Mouse (Mus musculus): Measurements from ENCODE around the gene Slc13a5. TPM values are rescaled to one million over a fixed set of nuclear protein-coding genes. Genes with fewer than 3 reads are reported as not detected.

Slc13a5 gene
- under 1 TPM in 1 of 2 experiments, not detected in 1; 0.19 TPM for total RNA-seq (2021)
- long read RNA-seq, experiment 1 = 0 reads
- long read RNA-seq, experiment 2 = 0 reads

- no peak for DNase-seq
Measured at GRCm38 (mm10) chr11:72266960-72267560, at the start of gene Slc13a5. TSS of gene Slc13a5 (minus strand) at chr11:72267222.

DNA sequence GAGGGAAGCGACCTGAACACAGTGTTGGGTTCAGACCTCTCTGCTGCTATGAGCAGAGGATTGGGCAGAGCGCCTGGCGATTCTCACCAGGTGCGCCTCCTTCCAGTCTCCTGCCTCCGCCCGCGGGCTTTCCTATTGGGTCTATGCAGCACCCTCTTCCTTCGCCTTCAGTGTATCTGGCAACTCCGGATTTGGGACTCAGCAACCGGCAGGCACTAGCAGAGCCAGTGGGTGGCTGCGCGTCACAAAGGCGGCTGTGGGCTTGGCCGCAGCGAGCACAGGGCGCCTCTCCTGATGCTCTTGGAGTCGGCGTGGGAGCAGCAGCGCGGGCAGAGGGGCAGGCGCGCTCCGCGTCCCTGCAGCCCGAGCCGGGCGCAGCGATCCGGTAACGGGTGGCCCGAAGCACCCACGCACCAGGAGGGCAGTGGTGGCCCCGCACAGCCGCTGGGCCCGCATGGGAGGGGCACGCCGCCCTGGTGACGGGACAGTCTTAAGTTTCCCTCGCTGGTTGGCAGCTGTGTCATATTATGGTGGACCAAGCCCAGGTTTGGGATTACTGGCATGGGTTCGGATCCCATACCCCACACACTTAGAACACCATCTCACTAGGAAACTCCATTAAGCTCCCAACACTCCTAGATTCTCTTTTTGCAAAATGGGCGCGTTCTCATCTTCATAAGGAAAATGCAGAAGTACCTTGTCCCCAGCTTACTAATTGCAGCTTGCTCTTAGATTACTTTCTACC lies 47.3 kb upstream of the Slc13a5 start, which contains the start of gene Fbxo39:
TSS of gene Fbxo39 (plus strand) at position 294 of the 745 bp plus-strand sequence.
- no peak for DNase-seq

- no peak for DNase-seq
Measured at GRCm38 (mm10) chr11:72311355-72312001, 44.5 kb upstream of the Slc13a5 start.

DNA sequence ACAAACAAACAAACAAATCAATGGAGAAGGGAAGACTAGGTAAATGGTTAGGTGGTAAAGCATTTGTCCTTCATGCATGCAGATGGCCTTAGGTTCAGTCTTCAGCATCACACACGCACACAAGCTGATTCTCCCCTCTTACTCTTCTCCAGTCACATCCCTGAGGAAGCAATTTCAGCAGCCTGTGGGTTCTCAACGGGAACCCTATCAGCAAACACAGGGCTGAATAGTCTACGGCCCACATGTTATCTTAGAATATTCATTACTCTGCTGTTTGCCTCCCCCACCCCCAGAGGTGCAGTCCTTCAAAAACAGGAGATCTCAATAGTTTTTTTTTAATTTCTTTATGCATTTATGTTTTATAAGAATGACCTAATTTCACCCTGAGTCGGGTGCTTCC lies 43.5 kb upstream of the Slc13a5 start:
- no peak for DNase-seq

DNA sequence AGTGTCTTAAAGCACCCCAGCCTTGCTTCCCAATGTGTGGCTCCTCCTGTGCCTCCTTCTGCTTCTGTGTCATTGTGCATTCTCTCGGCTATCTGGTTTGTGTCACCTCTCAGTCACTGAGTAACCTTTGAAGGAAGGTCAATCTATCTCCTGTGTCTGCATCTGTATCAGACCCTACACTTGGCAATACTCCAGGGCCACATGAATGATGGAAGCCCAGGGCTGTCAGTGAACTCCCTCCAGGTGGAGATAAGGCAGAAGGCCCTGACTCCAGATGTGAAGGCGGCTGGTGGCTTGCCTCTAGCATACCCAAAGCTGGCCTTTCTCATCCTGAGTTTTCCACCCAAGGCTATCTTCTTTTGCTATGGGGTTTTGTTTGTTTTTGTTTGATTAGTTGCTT lies 42.0 kb upstream of the Slc13a5 start:
- no peak for DNase-seq

- no peak for DNase-seq
Measured at GRCm38 (mm10) chr11:72307461-72307860, 40.4 kb upstream of the Slc13a5 start.

DNA sequence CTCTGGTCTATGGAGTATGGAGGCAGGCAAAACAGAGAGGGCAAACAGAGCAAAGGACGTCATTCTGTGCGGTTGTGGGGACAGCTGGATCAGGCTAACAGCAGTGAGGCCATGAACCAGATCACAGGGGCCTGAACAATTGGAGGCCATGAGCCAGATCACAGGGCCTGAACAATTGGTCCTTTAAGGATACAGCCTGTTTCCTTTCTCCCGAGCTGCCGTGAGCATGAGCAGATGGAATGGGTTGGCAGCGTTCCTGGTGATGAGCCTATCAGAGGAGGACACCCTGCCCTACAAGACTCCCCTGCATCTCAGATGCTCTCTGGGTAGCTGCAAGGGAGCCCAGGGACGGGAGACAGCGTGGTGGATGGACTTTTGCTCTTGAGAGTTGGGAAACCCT lies 35.2 kb upstream of the Slc13a5 start:
- DNase-seq = peak; percentile 65

- peak; percentile 76 for DNase-seq
Measured at GRCm38 (mm10) chr11:72301334-72301733, 34.3 kb upstream of the Slc13a5 start, which contains the start of gene Xaf1. TSS of gene Xaf1 (plus strand) at chr11:72301629.

DNA sequence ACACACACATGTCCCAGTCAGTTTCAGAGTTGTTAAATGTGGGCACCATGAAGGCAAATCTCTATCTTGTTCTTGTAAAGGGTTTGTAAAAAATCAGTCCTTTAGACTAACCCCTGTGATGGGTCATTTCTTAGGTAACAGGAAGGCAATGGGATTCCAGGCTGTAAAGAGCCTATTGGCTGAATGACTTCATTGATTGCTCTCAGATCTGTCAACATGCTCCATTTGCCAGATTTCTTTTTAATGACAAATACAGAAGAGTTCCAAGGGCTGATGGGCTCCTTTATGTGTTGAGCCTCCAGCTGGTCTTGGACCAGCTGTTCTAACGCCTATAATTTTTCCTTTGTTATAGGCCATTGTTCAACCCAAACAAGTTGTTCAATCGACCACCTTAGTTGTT lies 26.1 kb upstream of the Slc13a5 start:
- no peak for DNase-seq

GRCm38 (mm10) chr11:72287543-72287942 lies 20.5 kb upstream of the Slc13a5 start:
- DNase-seq = no peak

- no peak for DNase-seq
Measured at GRCm38 (mm10) chr11:72287126-72287525, 20.1 kb upstream of the Slc13a5 start.

DNA sequence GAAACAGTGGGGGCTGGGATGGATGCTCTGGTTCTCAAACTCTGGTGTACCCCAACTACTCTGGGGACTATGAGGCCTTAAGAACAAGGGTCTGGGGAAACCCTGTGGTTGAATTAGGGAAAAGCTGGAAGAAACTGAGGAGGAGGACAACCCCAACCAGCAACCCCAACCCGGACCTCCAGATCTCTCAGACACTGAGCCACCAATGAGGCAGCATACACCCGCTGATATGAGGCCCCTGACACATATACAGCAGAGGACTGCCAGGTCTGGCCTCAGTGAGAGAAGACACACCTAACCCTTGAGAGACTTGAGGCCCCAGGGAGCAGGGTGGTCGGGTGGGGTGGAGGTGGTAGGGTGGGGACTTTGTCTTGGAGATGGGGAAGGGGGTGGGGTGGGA lies 19.6 kb upstream of the Slc13a5 start:
- DNase-seq = no peak

DNA sequence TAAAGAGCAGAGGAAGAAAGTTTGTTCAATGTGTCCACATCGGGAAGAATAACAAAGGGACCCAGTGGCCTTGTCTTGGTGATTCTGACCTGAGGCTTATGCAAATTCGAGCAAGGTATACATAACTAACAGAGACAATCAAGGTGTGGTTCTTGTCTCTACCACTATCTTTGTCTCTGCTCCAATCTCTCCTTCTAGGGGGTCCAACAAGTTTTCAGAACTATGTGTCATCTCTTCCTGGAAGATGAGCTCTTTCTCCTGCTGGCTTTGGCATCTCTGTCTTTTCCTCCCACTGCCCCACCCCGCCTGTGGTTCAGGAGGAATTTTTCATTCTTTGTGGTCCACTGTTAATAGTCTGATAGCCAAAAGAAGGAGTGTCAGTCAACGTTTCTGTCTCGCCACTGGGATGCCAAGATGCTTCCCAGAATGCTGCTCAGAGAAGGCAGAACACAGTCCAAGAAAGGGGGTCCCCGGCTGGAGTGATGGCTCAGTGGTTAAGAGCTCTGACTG lies 19.0 kb upstream of the Slc13a5 start:
- DNase-seq = no peak

- no peak for DNase-seq
Measured at GRCm38 (mm10) chr11:72284532-72285182, 17.6 kb upstream of the Slc13a5 start.

DNA sequence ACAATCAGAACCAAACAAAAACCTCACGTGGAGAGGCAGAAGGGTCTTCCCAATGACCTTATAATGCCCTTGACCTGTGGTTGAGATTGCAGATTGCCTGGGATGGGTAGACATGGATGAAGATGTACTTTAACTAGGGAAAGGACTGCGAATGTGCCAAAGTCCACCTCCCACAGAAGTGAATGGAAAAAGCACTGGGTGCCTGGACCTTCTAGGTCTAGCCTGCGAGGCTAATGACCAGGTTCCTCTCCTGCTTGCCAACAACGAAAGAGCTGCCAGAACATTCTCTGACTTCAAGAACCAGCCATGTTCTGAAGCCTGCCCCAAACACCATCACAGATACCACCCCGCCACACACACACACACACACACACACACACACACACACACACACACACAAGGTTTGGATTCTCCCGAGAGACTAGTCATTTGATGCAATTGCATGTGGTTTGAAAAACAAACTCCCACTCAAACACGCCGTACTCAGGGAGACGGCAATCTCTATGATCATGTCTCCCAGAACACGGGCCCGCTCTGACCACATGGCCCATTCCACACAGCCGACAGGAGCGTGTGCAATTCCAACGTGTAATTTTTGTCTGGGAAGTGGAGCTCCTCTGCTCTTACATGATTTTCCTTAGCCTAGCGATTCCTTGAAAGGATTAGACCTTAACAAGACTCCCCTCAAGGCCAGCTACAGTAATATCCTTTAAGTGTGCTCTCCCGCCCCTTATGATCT lies 16.6 kb upstream of the Slc13a5 start:
- no peak for DNase-seq

GRCm38 (mm10) chr11:72281852-72282400 lies 14.9 kb upstream of the Slc13a5 start:
- no peak for DNase-seq

DNA sequence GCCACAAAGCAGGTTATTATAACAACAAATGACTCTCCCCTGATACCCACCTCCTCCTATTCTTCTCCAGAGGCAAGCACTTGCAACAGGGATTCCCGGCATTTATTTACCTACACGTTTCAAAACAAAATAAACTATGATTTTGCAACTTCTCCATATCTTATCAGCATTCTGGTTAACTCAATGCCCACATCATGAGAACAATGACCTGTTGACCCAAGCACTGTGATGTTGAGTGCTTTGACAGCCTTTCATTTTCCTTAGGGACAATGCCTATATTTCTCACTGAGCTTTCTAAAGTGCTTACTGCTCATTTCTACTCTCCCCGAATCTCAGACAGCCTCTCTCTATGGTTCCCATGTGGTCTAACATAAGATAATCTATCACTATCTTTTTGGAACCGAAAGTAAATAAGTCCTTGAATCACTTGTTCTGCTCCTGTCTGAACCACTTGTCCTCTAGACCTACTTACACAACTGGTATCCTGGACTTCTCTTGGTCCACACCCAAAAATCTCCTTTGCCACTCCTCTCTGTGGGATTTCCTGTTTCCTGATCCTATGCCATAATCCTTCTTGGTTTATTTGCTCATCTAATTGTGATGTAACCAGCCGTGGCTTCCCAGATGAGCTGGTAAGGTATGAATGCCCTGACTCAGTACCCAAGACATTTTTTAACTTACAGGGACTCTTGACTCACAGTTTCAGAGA lies 14.3 kb upstream of the Slc13a5 start:
- DNase-seq = no peak

DNA sequence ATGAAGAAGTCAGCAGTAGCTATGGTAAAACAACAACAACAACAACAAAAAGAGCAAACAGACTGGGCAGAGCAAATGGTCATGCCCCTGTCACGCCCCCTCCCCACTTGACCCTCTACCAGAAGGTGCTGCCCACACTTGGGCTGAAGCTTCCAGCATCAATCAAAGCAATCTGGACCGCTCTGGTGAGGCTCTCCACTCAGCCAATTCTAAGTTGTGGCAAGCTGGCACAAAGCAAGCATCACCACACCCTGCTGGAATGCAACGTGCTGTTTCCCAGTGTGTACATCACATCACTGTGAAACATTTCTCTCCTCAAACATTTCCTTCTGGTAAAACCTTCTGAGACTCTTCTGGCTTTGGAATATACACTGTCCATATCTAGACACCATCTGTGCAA lies 6.3 kb upstream of the Slc13a5 start:
- DNase-seq = no peak

DNA sequence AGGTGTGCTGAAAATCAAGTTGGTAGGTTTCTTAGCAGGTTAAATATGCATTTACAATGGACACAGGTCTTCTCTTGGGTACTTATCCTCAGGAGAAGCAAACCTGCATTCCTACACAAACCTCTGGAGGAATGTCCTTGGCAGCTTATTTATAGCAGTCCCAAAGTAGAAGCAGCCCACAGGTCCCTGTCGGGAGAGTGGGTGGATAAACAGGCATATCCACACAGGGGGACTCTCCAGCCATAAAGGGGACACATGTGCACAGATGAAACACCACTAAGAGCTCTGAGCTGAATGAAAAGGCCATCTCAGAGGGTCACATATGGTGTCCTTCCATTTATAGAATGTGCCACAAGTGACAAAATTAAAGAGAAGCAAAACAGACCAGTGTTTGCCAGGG lies 4.7 kb upstream of the Slc13a5 start:
- no peak for DNase-seq

GRCm38 (mm10) chr11:72266207-72266959 lies 639 bp downstream of the Slc13a5 start:
- peak; percentile 31 for DNase-seq
